Mouse (Mus musculus) urinary bladder, postnatal 25 days (tissue): ENCODE data around the gene Klc4.

Experiments used
- DNase-seq: peaks from one replicate; pipeline ENCODE4 v3.0.0; 2022; ENCODE audit warnings: low spot score

Gene Klc4

DNA sequence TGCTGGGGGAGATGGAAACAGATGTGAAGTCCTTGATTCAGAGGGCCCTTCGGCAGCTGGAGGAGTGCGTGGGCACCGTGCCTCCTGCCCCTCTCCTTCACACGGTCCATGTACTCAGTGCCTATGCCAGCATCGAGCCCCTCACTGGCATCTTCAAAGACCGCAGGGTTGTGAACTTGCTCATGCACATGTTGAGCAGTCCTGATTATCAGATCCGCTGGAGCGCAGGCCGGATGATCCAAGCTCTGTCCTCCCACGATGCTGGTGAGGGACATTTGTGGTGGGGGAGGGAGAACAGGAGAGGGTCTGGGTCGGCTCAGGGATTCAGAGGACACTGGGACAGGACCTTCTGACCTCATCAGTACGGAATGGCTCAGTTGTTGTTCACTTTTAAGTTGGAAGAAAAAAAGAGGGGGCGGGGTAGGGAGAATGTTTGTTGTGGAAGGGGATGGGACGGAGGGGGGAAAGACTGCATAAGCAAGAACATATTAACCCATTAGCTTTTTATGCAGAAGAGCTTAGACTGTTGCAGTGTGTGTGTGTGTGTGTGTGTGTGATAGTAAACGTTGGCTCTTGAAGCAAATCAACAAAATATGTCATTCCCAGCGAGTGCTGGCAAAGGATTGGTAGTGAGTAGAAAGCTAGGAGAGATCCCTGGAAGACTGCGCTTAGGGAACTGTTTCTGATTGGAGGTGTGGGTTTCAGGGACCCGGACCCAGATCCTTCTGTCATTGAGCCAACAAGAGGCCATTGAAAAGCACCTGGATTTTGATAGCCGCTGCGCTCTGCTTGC lies 6.1 kb upstream of the Klc4 start:
- no peak for DNase-seq

- DNase-seq, result no peak
Observed at GRCm38 (mm10) chr17:46651292-46651691, 5.5 kb upstream of the Klc4 start.

DNA sequence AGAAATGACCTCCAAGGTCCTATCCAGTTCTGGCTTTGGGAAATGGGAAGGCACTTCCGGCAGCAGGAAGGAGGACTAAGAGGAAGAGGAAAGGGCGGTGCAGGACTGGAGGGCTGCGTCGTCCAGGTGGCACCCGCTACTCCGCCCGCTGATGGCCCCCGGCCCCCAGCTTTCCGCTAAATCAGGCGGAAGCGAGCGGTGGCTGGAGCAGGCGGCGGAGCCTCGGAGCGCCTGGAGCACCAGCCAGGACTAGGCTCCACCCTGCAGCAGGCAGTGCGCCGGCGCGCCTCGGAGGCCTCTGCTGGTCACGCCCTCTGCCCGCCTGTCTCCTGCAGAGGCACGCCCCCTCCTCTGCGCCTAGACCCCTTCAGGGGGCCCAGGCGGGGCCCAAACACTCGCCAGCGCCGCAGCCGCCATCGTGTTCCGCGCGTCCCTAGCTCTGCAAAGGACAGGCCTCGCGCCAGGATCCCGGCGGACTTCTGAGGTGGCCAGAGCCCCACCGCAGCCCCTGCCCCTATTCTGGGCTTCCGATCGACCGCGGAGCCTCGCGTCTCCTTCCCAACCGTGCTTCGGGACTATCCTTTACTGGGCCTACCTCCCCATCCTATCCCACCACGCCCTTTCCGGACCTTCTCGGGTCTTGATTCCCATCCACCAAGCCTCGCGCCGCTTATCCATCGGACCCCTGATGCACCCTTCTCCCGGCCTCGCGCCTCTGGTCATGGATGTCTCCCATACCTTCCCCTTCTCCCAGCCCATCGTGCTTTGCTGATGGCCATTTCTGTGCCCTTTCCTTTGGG lies 4.6 kb upstream of the Klc4 start, which contains the start of gene Cul7:
Gene Cul7 (plus strand): TSS at position 106 of the 800 bp plus-strand sequence.
- peak; percentile 80 for DNase-seq

GRCm38 (mm10) chr17:46649811-46650210 lies 4.0 kb upstream of the Klc4 start:
- DNase-seq, result no peak

GRCm38 (mm10) chr17:46648436-46648835 lies 2.6 kb upstream of the Klc4 start:
- no peak for DNase-seq

DNA sequence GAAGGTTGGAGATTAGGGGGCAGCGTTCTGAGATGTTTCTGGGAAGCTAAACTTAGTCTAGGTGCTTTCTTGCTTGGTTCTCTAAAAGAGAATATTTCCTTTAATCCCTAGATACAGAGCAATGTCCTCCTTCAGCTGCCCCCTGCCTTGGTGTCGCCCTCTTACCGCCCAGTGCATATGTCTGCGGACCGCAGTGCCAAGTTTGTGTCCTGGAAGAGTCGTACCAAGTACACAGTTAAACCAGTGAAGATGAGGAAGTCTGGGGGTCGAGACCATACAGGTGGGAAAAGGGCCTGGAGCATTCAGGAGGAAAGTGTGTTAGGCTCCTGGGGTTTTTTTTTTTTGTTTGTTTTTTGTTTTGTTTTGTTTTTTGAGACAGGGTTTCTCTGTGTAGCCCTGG lies 1.5 kb upstream of the Klc4 start:
- no peak for DNase-seq

DNA sequence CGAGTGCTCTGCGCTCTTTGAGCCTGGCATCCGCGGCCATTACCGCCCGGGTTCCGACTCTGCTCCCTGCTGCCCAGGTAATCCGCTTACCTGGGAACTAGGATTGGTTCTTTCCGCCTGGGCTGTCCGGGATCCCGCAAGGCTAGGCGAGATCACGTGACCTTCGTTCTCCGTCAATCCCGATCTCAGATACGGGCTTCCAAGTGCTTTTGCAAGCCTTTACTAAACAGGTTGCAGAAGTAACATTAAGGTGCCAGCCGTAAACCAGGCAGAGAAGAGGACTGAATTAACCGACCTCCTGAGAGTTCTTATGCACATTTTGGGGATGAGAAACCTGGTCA lies 470 bp upstream of the Klc4 start:
- no peak for DNase-seq

- peak; percentile 54 for DNase-seq
Observed at GRCm38 (mm10) chr17:46644916-46645475, 826 bp downstream of the Klc4 start.

- no peak for DNase-seq
Observed at GRCm38 (mm10) chr17:46644152-46644805, 1.5 kb downstream of the Klc4 start.

DNA sequence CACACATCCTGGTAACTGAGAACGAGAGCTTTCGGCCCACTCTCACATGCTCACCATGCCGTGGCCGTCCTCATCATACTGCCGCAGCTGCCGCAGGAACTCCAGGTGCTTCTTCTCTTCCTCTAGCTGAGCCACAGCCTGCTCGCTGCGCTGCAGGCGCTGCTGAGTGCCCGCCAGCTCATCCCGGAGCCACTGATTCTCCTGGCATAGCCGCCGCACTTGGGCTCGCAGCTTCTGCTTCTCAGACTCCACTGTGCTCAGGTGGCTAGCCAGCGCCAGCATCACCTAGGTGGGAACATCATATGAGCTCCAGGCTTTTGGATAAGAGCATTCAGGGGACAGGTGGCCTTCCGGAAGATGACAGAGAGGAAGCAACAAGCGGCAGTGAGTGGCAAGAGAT lies 3.8 kb downstream of the Klc4 start:
- no peak for DNase-seq

DNA sequence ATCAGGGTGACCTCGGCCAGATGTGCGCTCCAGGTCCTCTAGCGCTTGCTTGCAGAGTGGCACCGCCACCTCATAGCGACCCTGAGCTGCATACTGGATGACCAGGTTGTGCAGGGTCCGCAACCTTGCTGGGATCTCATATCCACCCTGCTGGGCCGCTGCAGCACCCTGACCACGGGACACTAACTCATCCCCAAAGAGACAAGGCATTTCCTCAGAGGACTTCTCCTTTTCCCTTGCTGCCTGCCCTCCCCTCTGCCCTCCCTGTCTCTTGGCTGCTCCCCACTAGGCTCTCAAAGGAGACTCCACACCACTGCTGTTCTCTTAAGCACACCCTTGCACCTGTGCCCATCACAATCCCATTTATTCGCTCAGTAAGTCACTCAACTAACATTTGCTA lies 5.9 kb downstream of the Klc4 start:
- DNase-seq, result no peak

DNA sequence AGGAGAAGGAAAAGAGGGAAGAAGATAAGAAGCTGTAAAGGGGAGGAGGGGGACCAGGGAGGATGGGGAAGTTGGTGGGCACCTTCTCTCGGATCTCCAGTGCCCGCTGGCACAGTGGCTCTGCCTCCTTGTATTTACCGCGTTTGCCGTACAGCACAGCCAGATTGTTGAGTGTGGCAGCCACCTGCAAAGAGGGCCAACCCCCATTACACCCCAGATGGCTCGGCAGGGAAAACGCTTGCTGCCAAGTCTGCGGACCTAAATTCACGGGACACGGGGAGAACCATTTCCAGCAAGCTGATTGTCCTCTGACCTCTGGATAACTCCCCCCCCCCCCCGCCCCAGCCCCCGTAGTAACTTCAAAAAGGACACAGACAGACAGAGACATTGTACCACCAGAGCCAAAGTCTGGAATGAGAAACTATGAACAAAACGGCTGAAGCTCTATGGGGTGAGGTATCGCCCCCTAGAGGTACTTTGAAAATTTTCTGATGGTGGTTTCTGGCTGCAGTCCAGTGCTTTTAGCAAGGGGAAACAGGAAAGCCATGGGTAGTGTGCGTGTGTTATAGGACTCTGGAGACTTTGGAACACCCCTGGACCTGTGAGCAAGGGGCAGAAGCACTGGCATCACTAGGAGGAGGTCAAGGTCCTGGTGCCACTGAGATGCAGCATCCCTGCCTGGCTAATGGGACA lies 8.8 kb downstream of the Klc4 start:
- peak; percentile 46 for DNase-seq

GRCm38 (mm10) chr17:46629685-46630441 lies 16.0 kb downstream of the Klc4 start:
- DNase-seq, result no peak

GRCm38 (mm10) chr17:46628791-46629684 lies 16.8 kb downstream of the Klc4 start, which contains the start of gene Ptk7:
Ptk7 (minus strand) TSS chr17:46629504.
- peak; percentile 65 for DNase-seq

DNA sequence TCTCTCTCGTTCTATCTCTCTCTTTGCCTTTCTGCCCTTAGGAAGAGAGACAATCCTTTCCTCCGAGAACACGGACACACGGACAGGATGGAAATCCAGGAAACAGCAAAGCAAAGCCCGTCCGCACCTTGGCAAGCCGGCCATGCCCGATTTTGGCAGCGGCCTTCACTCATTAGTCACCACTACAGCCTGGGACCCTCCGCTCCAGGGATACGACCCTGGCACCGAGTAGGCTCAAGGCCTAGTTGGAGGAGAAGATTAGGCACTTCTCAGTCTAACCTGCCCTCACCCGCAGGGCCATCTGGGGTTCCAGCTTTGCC lies 17.4 kb downstream of the Klc4 start:
- no peak for DNase-seq

DNA sequence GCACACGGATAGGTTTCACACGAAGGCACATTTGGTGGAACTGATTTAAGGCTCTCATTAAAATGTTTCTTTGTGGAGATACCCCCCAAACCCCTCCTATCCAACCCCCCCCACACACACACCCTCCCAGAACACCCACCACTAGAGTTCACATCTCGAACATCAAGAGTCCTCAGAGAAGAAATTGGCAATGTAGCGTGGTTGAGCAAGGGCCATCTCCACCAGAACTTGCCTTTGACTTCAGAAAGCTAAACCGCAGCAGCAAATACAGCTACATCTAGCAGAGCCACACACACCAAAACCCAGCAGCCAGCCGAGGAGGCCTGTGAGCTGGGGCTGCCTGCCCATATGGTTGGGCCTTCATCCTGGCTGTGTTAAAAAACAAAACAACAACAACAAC lies 18.4 kb downstream of the Klc4 start:
- no peak for DNase-seq

- no peak for DNase-seq
Observed at GRCm38 (mm10) chr17:46624598-46624997, 21.2 kb downstream of the Klc4 start.

GRCm38 (mm10) chr17:46623819-46624557 lies 21.8 kb downstream of the Klc4 start:
- DNase-seq, result no peak

DNA sequence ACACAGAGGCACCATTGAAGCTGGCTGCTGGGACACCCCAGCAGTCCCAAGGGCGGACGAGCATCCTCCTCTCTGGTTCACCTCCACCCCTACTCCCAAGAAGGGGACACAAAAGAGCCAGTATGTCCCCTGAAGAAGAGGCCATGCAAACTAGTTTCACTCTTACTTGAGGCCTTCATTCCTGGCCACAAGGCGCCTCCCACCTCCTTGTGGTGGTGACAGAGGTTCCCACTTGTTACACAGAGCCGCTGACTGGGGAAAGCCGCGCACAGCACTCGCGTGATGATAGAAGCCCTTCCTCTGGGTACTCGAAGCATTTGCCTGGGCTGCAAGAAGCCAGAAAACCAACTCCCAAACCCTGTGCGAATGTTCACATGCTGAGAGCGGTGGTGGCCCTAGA lies 23.6 kb downstream of the Klc4 start:
- DNase-seq, result no peak

GRCm38 (mm10) chr17:46621324-46621723 lies 24.5 kb downstream of the Klc4 start:
- no peak for DNase-seq
